Mouse (Mus musculus): ENCODE measurements around the gene Polr3e. TPM values are rescaled to one million over a fixed set of nuclear protein-coding genes. Genes with fewer than 3 reads are reported as not detected.

Gene Polr3e
- polyA plus RNA-seq, 1 experiment from 2014 or later = 27.7 TPM

- no peak overlapping the region for H3K4me3 ChIP-seq (replicated peaks)
- no peak overlapping the region for H3K4me2 ChIP-seq (replicated peaks)
- H3K4me1 ChIP-seq (replicated peaks) = peaks cover 19% of the 10 kb centered on the region
- ATAC-seq = no peak
- H3K27ac ChIP-seq = no peak overlapping the region
- no peaks in the 10 kb centered on the region for H3K36me3 ChIP-seq
- no peak overlapping the region for H3K9ac ChIP-seq (replicated peaks)
- H3K27me3 ChIP-seq = no peaks in the 10 kb centered on the region
- 20% methylated on average over 11 of the region's 11 CpGs for WGBS
- H3K9me3 ChIP-seq = no peaks in the 10 kb centered on the region
Measured at GRCm38 (mm10) chr7:120916262-120916875, 1.2 kb upstream of the Polr3e start.

- Histone ChIP-seq H3K27ac (no peak overlapping the region), H3K36me3 (no peaks in the 10 kb centered on the region), H3K9me3 (no peaks in the 10 kb centered on the region), H3K9ac (replicated peaks) (no peak overlapping the region), H3K4me3 (replicated peaks) (peak overlapping the region; percentile 97), H3K4me1 (replicated peaks) (peaks cover 19% of the 10 kb centered on the region), H3K27me3 (no peaks in the 10 kb centered on the region), H3K4me2 (replicated peaks) (peak overlapping the region; percentile 33; the same call in 1 of the 2 replicates)
- 8% methylated on average over 12 of the region's 12 CpGs for WGBS
- ATAC-seq = no peak
Measured at GRCm38 (mm10) chr7:120917279-120917591, 309 bp upstream of the Polr3e start.

GRCm38 (mm10) chr7:120918526-120918962 lies 1.0 kb downstream of the Polr3e start:
- Histone ChIP-seq H3K4me1 (replicated peaks) (peaks cover 19% of the 10 kb centered on the region), H3K4me2 (replicated peaks) (peak overlapping the region; percentile 69), H3K9me3 (no peaks in the 10 kb centered on the region), H3K36me3 (0 out of 2 replicates have a peak, but pooled peaks cover 6% of the 10 kb centered on the region), H3K4me3 (replicated peaks) (peak overlapping the region; percentile 97), H3K27me3 (no peaks in the 10 kb centered on the region), H3K27ac (peak overlapping the region; percentile 82), H3K9ac (replicated peaks) (peak overlapping the region; percentile 91)
- ATAC-seq = peak; percentile 51
- WGBS = 7% methylated on average over 10 of the region's 10 CpGs

GRCm38 (mm10) chr7:120933110-120933509 lies 15.6 kb downstream of the Polr3e start:
- no peak for ATAC-seq
- WGBS = 94% methylated on average over 7 of the region's 7 CpGs
- Histone ChIP-seq H3K4me3 (replicated peaks) (no peak overlapping the region), H3K4me1 (replicated peaks) (no peaks in the 10 kb centered on the region), H3K27ac (no peak overlapping the region), H3K27me3 (no peaks in the 10 kb centered on the region), H3K9ac (replicated peaks) (no peak overlapping the region), H3K9me3 (no peaks in the 10 kb centered on the region), H3K4me2 (replicated peaks) (no peak overlapping the region), H3K36me3 (peaks cover 94% of the 10 kb centered on the region)

- WGBS = 80% methylated on average over 5 of the region's 5 CpGs
- Histone ChIP-seq H3K9me3 (no peaks in the 10 kb centered on the region), H3K4me3 (replicated peaks) (no peak overlapping the region), H3K27me3 (no peaks in the 10 kb centered on the region), H3K4me1 (replicated peaks) (no peaks in the 10 kb centered on the region), H3K36me3 (peaks cover 94% of the 10 kb centered on the region), H3K4me2 (replicated peaks) (no peak overlapping the region), H3K27ac (no peak overlapping the region), H3K9ac (replicated peaks) (no peak overlapping the region)
- no peak for ATAC-seq
Measured at GRCm38 (mm10) chr7:120933680-120934195, 16.2 kb downstream of the Polr3e start.

GRCm38 (mm10) chr7:120934716-120935115 lies 17.2 kb downstream of the Polr3e start:
- no peak overlapping the region for H3K9ac ChIP-seq (replicated peaks)
- no peak for ATAC-seq
- H3K27ac ChIP-seq = no peak overlapping the region
- H3K4me2 ChIP-seq (replicated peaks) = no peak overlapping the region
- no peak overlapping the region for H3K4me3 ChIP-seq (replicated peaks)
- no peaks in the 10 kb centered on the region for H3K4me1 ChIP-seq (replicated peaks)
- 27% methylated on average over 5 of the region's 5 CpGs for WGBS
- H3K9me3 ChIP-seq = no peaks in the 10 kb centered on the region
- H3K36me3 ChIP-seq = peaks cover 94% of the 10 kb centered on the region
- H3K27me3 ChIP-seq = no peaks in the 10 kb centered on the region

GRCm38 (mm10) chr7:120936522-120936921 lies 19.0 kb downstream of the Polr3e start:
- H3K4me1 ChIP-seq (replicated peaks) = no peaks in the 10 kb centered on the region
- peaks cover 94% of the 10 kb centered on the region for H3K36me3 ChIP-seq
- no peak overlapping the region for H3K9ac ChIP-seq (replicated peaks)
- H3K27me3 ChIP-seq = no peaks in the 10 kb centered on the region
- H3K9me3 ChIP-seq = no peaks in the 10 kb centered on the region
- H3K4me2 ChIP-seq (replicated peaks) = no peak overlapping the region
- no peak overlapping the region for H3K4me3 ChIP-seq (replicated peaks)
- 98% methylated on average over 4 of the region's 4 CpGs for WGBS
- ATAC-seq = no peak
- H3K27ac ChIP-seq = no peak overlapping the region

GRCm38 (mm10) chr7:120938206-120938605 lies 20.7 kb downstream of the Polr3e start:
- ATAC-seq = no peak
- no peak overlapping the region for H3K27ac ChIP-seq
- no peak overlapping the region for H3K9ac ChIP-seq (replicated peaks)
- WGBS = 91% methylated on average over 9 of the region's 9 CpGs
- H3K4me2 ChIP-seq (replicated peaks) = no peak overlapping the region
- no peak overlapping the region for H3K4me3 ChIP-seq (replicated peaks)
- no peaks in the 10 kb centered on the region for H3K4me1 ChIP-seq (replicated peaks)
- H3K36me3 ChIP-seq = peaks cover 92% of the 10 kb centered on the region
- no peaks in the 10 kb centered on the region for H3K27me3 ChIP-seq
- no peaks in the 10 kb centered on the region for H3K9me3 ChIP-seq

GRCm38 (mm10) chr7:120940343-120940742 lies 22.8 kb downstream of the Polr3e start:
- Histone ChIP-seq H3K36me3 (peaks cover 84% of the 10 kb centered on the region), H3K4me1 (replicated peaks) (no peaks in the 10 kb centered on the region), H3K27me3 (no peaks in the 10 kb centered on the region), H3K4me2 (replicated peaks) (no peak overlapping the region), H3K27ac (no peak overlapping the region), H3K9ac (replicated peaks) (no peak overlapping the region), H3K9me3 (no peaks in the 10 kb centered on the region), H3K4me3 (replicated peaks) (no peak overlapping the region)
- 96% methylated on average over 12 of the region's 12 CpGs for WGBS
- ATAC-seq = no peak

- Histone ChIP-seq H3K9me3 (no peaks in the 10 kb centered on the region), H3K4me2 (replicated peaks) (no peak overlapping the region), H3K4me1 (replicated peaks) (no peaks in the 10 kb centered on the region), H3K4me3 (replicated peaks) (no peak overlapping the region), H3K36me3 (peaks cover 81% of the 10 kb centered on the region), H3K27ac (no peak overlapping the region), H3K9ac (replicated peaks) (no peak overlapping the region), H3K27me3 (no peaks in the 10 kb centered on the region)
- WGBS = 98% methylated on average over 6 of the region's 6 CpGs
- no peak for ATAC-seq
Measured at GRCm38 (mm10) chr7:120941214-120941613, 23.7 kb downstream of the Polr3e start.

GRCm38 (mm10) chr7:120942506-120942905 lies 25.0 kb downstream of the Polr3e start:
- ATAC-seq = no peak
- no peaks in the 10 kb centered on the region for H3K9me3 ChIP-seq
- no peak overlapping the region for H3K9ac ChIP-seq (replicated peaks)
- H3K4me1 ChIP-seq (replicated peaks) = no peaks in the 10 kb centered on the region
- no peak overlapping the region for H3K27ac ChIP-seq
- no peak overlapping the region for H3K4me2 ChIP-seq (replicated peaks)
- no peaks in the 10 kb centered on the region for H3K27me3 ChIP-seq
- no peak overlapping the region for H3K4me3 ChIP-seq (replicated peaks)
- H3K36me3 ChIP-seq = peaks cover 75% of the 10 kb centered on the region
- WGBS = 89% methylated on average over 1 of the region's 1 CpGs

GRCm38 (mm10) chr7:120943936-120944509 lies 26.5 kb downstream of the Polr3e start:
- H3K4me3 ChIP-seq (replicated peaks) = no peak overlapping the region
- 87% methylated on average over 5 of the region's 8 CpGs for WGBS
- no peaks in the 10 kb centered on the region for H3K9me3 ChIP-seq
- no peak overlapping the region for H3K4me2 ChIP-seq (replicated peaks)
- no peaks in the 10 kb centered on the region for H3K27me3 ChIP-seq
- H3K27ac ChIP-seq = no peak overlapping the region
- peaks cover 73% of the 10 kb centered on the region for H3K36me3 ChIP-seq
- no peak for ATAC-seq
- H3K9ac ChIP-seq (replicated peaks) = no peak overlapping the region
- H3K4me1 ChIP-seq (replicated peaks) = no peaks in the 10 kb centered on the region
